Mouse (Mus musculus) stomach, postnatal 0 days (tissue): ENCODE results near the gene Gm44596. TPM values are rescaled to one million over a fixed set of nuclear protein-coding genes. Genes with fewer than 3 reads are reported as not detected.

ENCODE experiments used
- ATAC-seq: fragments of 200-750 bp; cut with Nextera tagmentation; 2 replicates; pipeline ENCODE4 v1.8.0; 2017; ENCODE audit not compliant: low FRiP score, low TSS enrichment
- DNase-seq: peaks from one replicate; pipeline ENCODE4 v3.0.0-alpha.2; 2016; ENCODE audit warnings: low spot score
- H3K27ac ChIP-seq: fragments of 300-500 bp; sonication (generic); replicated peaks from 2 replicates; pipeline ENCODE4 v1.5.1; 2014; ENCODE audit warnings: mild to moderate bottlenecking, control low read depth
- H3K27me3 ChIP-seq: fragments of 300-500 bp; sonication (generic); 2 replicates; pipeline ENCODE4 v1.6.1; 2014; ENCODE audit warnings: low read length; ENCODE audit not compliant: control insufficient read depth, insufficient read depth
- H3K36me3 ChIP-seq: fragments of 300-500 bp; sonication (generic); 2 replicates; pipeline ENCODE4 v1.6.1; 2014; ENCODE audit warnings: low read length, mixed read lengths; ENCODE audit not compliant: control insufficient read depth, insufficient read depth
- H3K4me1 ChIP-seq: fragments of 300-500 bp; sonication (generic); replicated peaks from 2 replicates; pipeline ENCODE4 v1.6.1; 2014; ENCODE audit warnings: antibody characterized with exemption; ENCODE audit not compliant: control insufficient read depth, insufficient read depth
- H3K4me2 ChIP-seq: fragments of 300-500 bp; sonication (generic); replicated peaks from 2 replicates; pipeline ENCODE4 v1.6.1; 2014; ENCODE audit warnings: low read depth, mild to moderate bottlenecking, control low read depth, moderate library complexity
- H3K4me3 ChIP-seq: fragments of 300-500 bp; sonication (generic); 2 replicates; pipeline ENCODE4 v1.5.1; 2014; ENCODE audit warnings: low read depth, low read length, control low read depth
- H3K9ac ChIP-seq: fragments of 300-500 bp; sonication (generic); 2 replicates; pipeline ENCODE4 v1.6.1; 2014; ENCODE audit warnings: mild to moderate bottlenecking, low read length, control low read depth, mixed read lengths
- H3K9me3 ChIP-seq: fragments of 300-500 bp; sonication (generic); 2 replicates; pipeline ENCODE4 v1.6.1; 2016; ENCODE audit warnings: low read length; ENCODE audit not compliant: control insufficient read depth
- CTCF ChIP-seq: IDR thresholded peaks from 2 replicates; pipeline ENCODE4 v1.5.1; 2016; ENCODE audit warnings: antibody characterized with exemption, low read depth, mild to moderate bottlenecking, moderate library complexity
- EP300 ChIP-seq: optimal IDR thresholded peaks from 2 replicates; pipeline ENCODE3; 2016; ENCODE audit warnings: antibody characterized with exemption
- WGBS: fragments of 180-500 bp; shearing (Covaris S2); extraction: QIAGEN DNeasy Blood & Tissue Kit; methylation state at CpG from one replicate; pipeline ENCODE4 v1.1.7; 2014; 5-methylcytosine and 5-hydroxymethylcytosine counted together
- polyA plus RNA-seq: library from polyadenylated mRNA; unstranded; fragments of >200 nt; fragmentation: Nextera tagmentation; extraction: Ambion mirVana; gene quantifications from 2 replicates; pipeline ENCODE4 v1.2.1, GENCODE M21; 2015

The Gm44596 gene
- polyA plus RNA-seq, 1 experiment from 2014 or later, result not detected

- Histone ChIP-seq H3K36me3 (peaks cover 17% of the 10 kb centered on the region), H3K27ac (no peak overlapping the region), H3K9me3 (no peaks in the 10 kb centered on the region), H3K4me3 (no peak overlapping the region), H3K4me1 (no peaks in the 10 kb centered on the region), H3K27me3 (no peaks in the 10 kb centered on the region), H3K9ac (no peak overlapping the region), H3K4me2 (no peak overlapping the region)
- ATAC-seq (no peak), DNase-seq (no peak)
- TF ChIP-seq CTCF (no peak), EP300 (no peak)
- WGBS, result 89% methylated on average over 5 of the region's 5 CpGs
Observed at GRCm38 (mm10) chr6:128427571-128427970, 52.3 kb downstream of the Gm44596 start.

GRCm38 (mm10) chr6:128429300-128429699 lies 54.0 kb downstream of the Gm44596 start:
- ATAC-seq, result no peak
- TF ChIP-seq CTCF (no peak), EP300 (no peak)
- no peaks in the 10 kb centered on the region for H3K4me1 ChIP-seq

DNA sequence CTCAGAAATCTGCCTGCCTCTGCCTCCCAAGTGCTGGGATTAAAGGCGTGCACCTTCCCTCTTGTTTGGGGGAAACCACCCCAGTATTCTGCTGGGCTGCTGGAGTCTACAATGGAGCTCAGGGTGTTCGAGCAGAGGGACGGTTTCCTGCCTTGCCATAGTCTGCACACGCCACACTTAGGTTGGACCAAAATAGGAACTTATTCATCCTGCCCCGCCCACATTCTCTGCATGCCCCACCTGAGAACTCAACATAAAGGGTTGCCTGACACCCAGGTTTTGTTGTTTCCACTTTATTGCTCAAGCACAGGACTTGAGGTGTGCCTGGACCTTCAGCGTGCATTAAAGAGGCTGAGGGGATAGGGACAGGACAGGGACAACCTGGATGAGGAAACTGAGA lies 54.5 kb downstream of the Gm44596 start:
- no peak overlapping the region for H3K4me3 ChIP-seq
- H3K36me3 ChIP-seq, result peaks cover 35% of the 10 kb centered on the region
- H3K9me3 ChIP-seq, result no peaks in the 10 kb centered on the region
- no peaks in the 10 kb centered on the region for H3K27me3 ChIP-seq
- H3K27ac ChIP-seq, result no peak overlapping the region
- DNase-seq, result no peak
- H3K4me2 ChIP-seq, result no peak overlapping the region
- no peaks in the 10 kb centered on the region for H3K4me1 ChIP-seq
- no peak overlapping the region for H3K9ac ChIP-seq
- 81% methylated on average over 6 of the region's 6 CpGs for WGBS
- ATAC-seq, result peak; percentile 55; the same call in 1 of the 2 replicates
- no peak for TF ChIP-seq CTCF
- TF ChIP-seq EP300, result no peak

More at GRCm38 (mm10) chr6:128429300-128429699, 54.0 kb downstream of the Gm44596 start:
- H3K4me3 ChIP-seq, result no peak overlapping the region
- H3K27ac ChIP-seq, result no peak overlapping the region
- WGBS, result 94% methylated on average over 2 of the region's 2 CpGs
- H3K27me3 ChIP-seq, result no peaks in the 10 kb centered on the region
- DNase-seq, result no peak
- H3K36me3 ChIP-seq, result peaks cover 32% of the 10 kb centered on the region
- H3K9ac ChIP-seq, result no peak overlapping the region
- H3K4me2 ChIP-seq, result no peak overlapping the region
- H3K9me3 ChIP-seq, result no peaks in the 10 kb centered on the region

GRCm38 (mm10) chr6:128432356-128432915 lies 57.1 kb downstream of the Gm44596 start:
- Histone ChIP-seq H3K27me3 (no peaks in the 10 kb centered on the region), H3K9ac (no peak overlapping the region), H3K36me3 (peaks cover 40% of the 10 kb centered on the region), H3K27ac (no peak overlapping the region), H3K4me3 (no peak overlapping the region), H3K4me1 (no peaks in the 10 kb centered on the region), H3K9me3 (no peaks in the 10 kb centered on the region), H3K4me2 (no peak overlapping the region)
- no peak for ATAC-seq
- 71% methylated on average over 13 of the region's 13 CpGs for WGBS
- DNase-seq, result no peak
- no peak for TF ChIP-seq EP300
- no peak for TF ChIP-seq CTCF

- 86% methylated on average over 13 of the region's 13 CpGs for WGBS
- no peak overlapping the region for H3K9ac ChIP-seq
- no peak overlapping the region for H3K27ac ChIP-seq
- no peak overlapping the region for H3K4me2 ChIP-seq
- no peaks in the 10 kb centered on the region for H3K4me1 ChIP-seq
- no peak overlapping the region for H3K4me3 ChIP-seq
- peaks cover 40% of the 10 kb centered on the region for H3K36me3 ChIP-seq
- TF ChIP-seq EP300 (no peak), CTCF (no peak)
- H3K9me3 ChIP-seq, result no peaks in the 10 kb centered on the region
- H3K27me3 ChIP-seq, result no peaks in the 10 kb centered on the region
- DNase-seq (no peak), ATAC-seq (no peak)
Observed at GRCm38 (mm10) chr6:128433566-128433965, 58.3 kb downstream of the Gm44596 start.

GRCm38 (mm10) chr6:128435474-128435873 lies 60.2 kb downstream of the Gm44596 start:
- TF ChIP-seq EP300, result no peak
- no peak for TF ChIP-seq CTCF
- Histone ChIP-seq H3K4me3 (no peak overlapping the region), H3K4me2 (no peak overlapping the region), H3K27ac (no peak overlapping the region), H3K9ac (no peak overlapping the region), H3K4me1 (0 out of 2 replicates have a peak, but pooled peaks cover 3% of the 10 kb centered on the region), H3K9me3 (no peaks in the 10 kb centered on the region), H3K27me3 (no peaks in the 10 kb centered on the region), H3K36me3 (peaks cover 32% of the 10 kb centered on the region)
- DNase-seq (peak; percentile 70), ATAC-seq (no peak)
- 57% methylated on average over 5 of the region's 5 CpGs for WGBS
